Mouse (Mus musculus): ENCODE measurements at regions not wholly inside any gene's neighbourhood (a gene's known extent, or its start where the extent isn't known, plus 50 kb on each side); places are given as distances from the start of the nearest gene placed in this dataset.

- no peaks in the 10 kb centered on the region for H3K4me1 ChIP-seq (ENCODE audit: control insufficient read depth in 1 of 2, insufficient read depth in 2 of 2)
- H3K36me3 ChIP-seq (replicated peaks in 1 of 2; ENCODE audit: control insufficient read depth in 1 of 2, insufficient read depth in 1 of 2, low read length in 1 of 2): no peaks in the 10 kb centered on the region
- H3K27ac ChIP-seq (ENCODE audit: insufficient read depth, low read depth): no peak overlapping the region
- H3K4me2 ChIP-seq (ENCODE audit: insufficient read depth, low read depth, poor library complexity, severe bottlenecking): no peak overlapping the region
- H3K79me2 ChIP-seq (replicated peaks; ENCODE audit: control insufficient read depth, extremely low read depth, insufficient read depth, poor library complexity, severe bottlenecking): no peaks in the 10 kb centered on the region
- DNase-seq (ENCODE audit: extremely low read depth): no peak
- no peak overlapping the region for H3K4me3 ChIP-seq (replicated peaks in 1 of 3; ENCODE audit: low read depth in 2 of 3, low read length in 2 of 3, poor library complexity in 1 of 3)
- in situ Hi-C loops (cut with MboI; ENCODE audit: low pct_ligation_motif_present, low pct_unique_long_range_greater_than_20kb, low sequenced_read_pairs): no loop called here
- H3K9ac ChIP-seq (ENCODE audit: insufficient read depth, low read depth): no peak overlapping the region
- H3K9me3 ChIP-seq (replicated peaks; ENCODE audit: low read length): no peaks in the 10 kb centered on the region
- H3K27me3 ChIP-seq (replicated peaks): no peaks in the 10 kb centered on the region
- dilution Hi-C loops (cut with MboI; ENCODE audit: extremely low pct_ligation_motif_present, extremely low pct_unique_long_range_greater_than_20kb, low sequenced_read_pairs): no loop called here
- TF ChIP-seq MEF2A (IDR thresholded peaks at IDR 0.05; ENCODE audit: borderline replicate concordance, low read depth, low read length) (no peak), MAZ (IDR thresholded peaks at IDR 0.05; ENCODE audit: low read depth, low read length) (no peak)
Measured at GRCm38 (mm10) chrX:13014051-13014450, 57.2 kb upstream of the Usp9x start.

GRCm38 (mm10) chrX:13013086-13013485 is 58.2 kb upstream of the Usp9x start:
- in situ Hi-C loops (cut with MboI; ENCODE audit: low pct_ligation_motif_present, low pct_unique_long_range_greater_than_20kb, low sequenced_read_pairs) (no loop called here), dilution Hi-C loops (cut with MboI; ENCODE audit: extremely low pct_ligation_motif_present, extremely low pct_unique_long_range_greater_than_20kb, low sequenced_read_pairs) (no loop called here)
- TF ChIP-seq MAX (IDR thresholded peaks at IDR 0.05; ENCODE audit: low read length) (no peak), ETS1 (conservative IDR thresholded peaks at IDR 0.05; ENCODE audit: low read depth, low read length) (no peak), ZKSCAN1 (IDR thresholded peaks at IDR 0.05; ENCODE audit: borderline replicate concordance, low read depth, low read length) (no peak), USF1 (IDR thresholded peaks at IDR 0.05; ENCODE audit: low read depth, low read length) (no peak)
- no peaks in the 10 kb centered on the region for H3K79me2 ChIP-seq (replicated peaks; ENCODE audit: control insufficient read depth, extremely low read depth, insufficient read depth, poor library complexity, severe bottlenecking)
- H3K4me1 ChIP-seq (ENCODE audit: control insufficient read depth in 1 of 2, insufficient read depth in 2 of 2): no peaks in the 10 kb centered on the region
- no peaks in the 10 kb centered on the region for H3K36me3 ChIP-seq (replicated peaks in 1 of 2; ENCODE audit: control insufficient read depth in 1 of 2, insufficient read depth in 1 of 2, low read length in 1 of 2)
- no peaks in the 10 kb centered on the region for H3K27me3 ChIP-seq (replicated peaks)
- DNase-seq (ENCODE audit: extremely low read depth): no peak
- H3K9me3 ChIP-seq (replicated peaks; ENCODE audit: low read length): no peaks in the 10 kb centered on the region
- no peak overlapping the region for H3K9ac ChIP-seq (ENCODE audit: insufficient read depth, low read depth)
- H3K4me2 ChIP-seq (ENCODE audit: insufficient read depth, low read depth, poor library complexity, severe bottlenecking): no peak overlapping the region
- no peak overlapping the region for H3K4me3 ChIP-seq (replicated peaks in 1 of 3; ENCODE audit: low read depth in 2 of 3, low read length in 2 of 3, poor library complexity in 1 of 3)
- H3K27ac ChIP-seq (ENCODE audit: insufficient read depth, low read depth): no peak overlapping the region

GRCm38 (mm10) chrX:12990777-12991176 is 80.5 kb upstream of the Usp9x start:
- in situ Hi-C loops (cut with MboI; ENCODE audit: low pct_ligation_motif_present, low pct_unique_long_range_greater_than_20kb, low sequenced_read_pairs) (no loop called here), dilution Hi-C loops (cut with MboI; ENCODE audit: extremely low pct_ligation_motif_present, extremely low pct_unique_long_range_greater_than_20kb, low sequenced_read_pairs) (no loop called here)
- no peak overlapping the region for H3K4me3 ChIP-seq (replicated peaks in 1 of 3; ENCODE audit: low read depth in 2 of 3, low read length in 2 of 3, poor library complexity in 1 of 3)
- no peak overlapping the region for H3K9ac ChIP-seq (ENCODE audit: insufficient read depth, low read depth)
- no peak overlapping the region for H3K4me2 ChIP-seq (ENCODE audit: insufficient read depth, low read depth, poor library complexity, severe bottlenecking)
- H3K27me3 ChIP-seq (replicated peaks): no peaks in the 10 kb centered on the region
- no peaks in the 10 kb centered on the region for H3K4me1 ChIP-seq (ENCODE audit: control insufficient read depth in 1 of 2, insufficient read depth in 2 of 2)
- no peaks in the 10 kb centered on the region for H3K9me3 ChIP-seq (replicated peaks; ENCODE audit: low read length)
- TF ChIP-seq JUND (conservative IDR thresholded peaks at IDR 0.05; ENCODE audit: low read depth, low read length) (no peak), MYC (IDR thresholded peaks at IDR 0.05; ENCODE audit: low read depth, low read length) (no peak), ZNF384 (IDR thresholded peaks at IDR 0.05; ENCODE audit: low read depth, low read length) (no peak), ZMIZ1 (IDR thresholded peaks at IDR 0.05; ENCODE audit: low read depth, low read length) (no peak), KAT2A (IDR thresholded peaks at IDR 0.05; ENCODE audit: insufficient replicate concordance, low read length) (no peak), PAX5 (IDR thresholded peaks at IDR 0.05; ENCODE audit: low read length) (no peak), RAD21 (IDR thresholded peaks at IDR 0.05; ENCODE audit: low read depth, low read length) (no peak), IRF4 (IDR thresholded peaks at IDR 0.05; ENCODE audit: low read depth, low read length) (no peak), USF2 (conservative IDR thresholded peaks at IDR 0.05; ENCODE audit: low read depth, low read length) (no peak), RCOR1 (conservative IDR thresholded peaks at IDR 0.05; ENCODE audit: low read depth, low read length) (no peak), MAX (IDR thresholded peaks at IDR 0.05; ENCODE audit: low read length) (no peak)
- H3K79me2 ChIP-seq (replicated peaks; ENCODE audit: control insufficient read depth, extremely low read depth, insufficient read depth, poor library complexity, severe bottlenecking): no peaks in the 10 kb centered on the region
- H3K36me3 ChIP-seq (replicated peaks in 1 of 2; ENCODE audit: control insufficient read depth in 1 of 2, insufficient read depth in 1 of 2, low read length in 1 of 2): no peaks in the 10 kb centered on the region
- no peak overlapping the region for H3K27ac ChIP-seq (ENCODE audit: insufficient read depth, low read depth)
- no peak for DNase-seq (ENCODE audit: extremely low read depth)
